Mouse (Mus musculus) liver, postnatal 0 days (tissue): ENCODE measurements around the gene Gfer.

Source experiments
- CTCF ChIP-seq: sonication (generic); IDR thresholded peaks from 2 replicates; pipeline ENCODE4 v1.5.1; 2016; ENCODE audit warnings: antibody characterized with exemption, low read depth
- EP300 ChIP-seq: IDR thresholded peaks from 2 replicates; pipeline ENCODE4 v1.6.1; 2016; ENCODE audit warnings: antibody characterized with exemption, low read depth, mild to moderate bottlenecking

- TF ChIP-seq CTCF, result no peak
- TF ChIP-seq EP300, result no peak
Observed at GRCm38 (mm10) chr17:24723122-24723880, 27.3 kb upstream of the Gfer start.
